8 mouse cellular contexts compared by ENCODE assay signal in genomic region chr2:127363696-127364095, GRCm38 (mm10). TPM values are rescaled to one million over a fixed set of nuclear protein-coding genes. Genes with fewer than 3 reads are reported as not detected.
DNase-seq lines count a peak whose midpoint lies in the region; ATAC-seq lines count a peak whose summit lies in the region.

No protein-coding gene starts in this region.

- peaks cover 22% of the 10 kb centered on the region for H3K4me1 ChIP-seq in heart, embryonic 12.5 days (replicated peaks)
- H3K4me1 ChIP-seq in forebrain, embryonic 10.5 days, result peaks cover 22% of the 10 kb centered on the region
- H3K4me1 ChIP-seq in kidney, embryonic 16.5 days (ENCODE audit: insufficient read depth, low read length), result peaks cover 13% of the 10 kb centered on the region
- H3K4me1 ChIP-seq in midbrain, embryonic 16.5 days (ENCODE audit: control insufficient read depth, insufficient read depth, low read length), result peaks cover 14% of the 10 kb centered on the region

- H3K36me3 ChIP-seq in heart, embryonic 12.5 days, result no peaks in the 10 kb centered on the region
- H3K36me3 ChIP-seq in forebrain, embryonic 10.5 days (replicated peaks), result no peaks in the 10 kb centered on the region
- H3K36me3 ChIP-seq in kidney, embryonic 16.5 days (ENCODE audit: insufficient read depth, low read length), result no peaks in the 10 kb centered on the region
- H3K36me3 ChIP-seq in midbrain, embryonic 16.5 days (ENCODE audit: control insufficient read depth, insufficient read depth, low read length), result no peaks in the 10 kb centered on the region

- WGBS in heart, embryonic 12.5 days, result 2% methylated on average over 20 of the region's 20 CpGs
- WGBS in forebrain, embryonic 10.5 days, result 7% methylated on average over 20 of the region's 20 CpGs
- WGBS in kidney, embryonic 16.5 days, result 2% methylated on average over 20 of the region's 20 CpGs
- 7% methylated on average over 20 of the region's 20 CpGs for WGBS in midbrain, embryonic 16.5 days

- H3K4me3 ChIP-seq in heart, embryonic 12.5 days, result peak overlapping the region; percentile 53
- H3K4me3 ChIP-seq in forebrain, embryonic 10.5 days, result peak overlapping the region; percentile 54
- peak overlapping the region; percentile 48 for H3K4me3 ChIP-seq in kidney, embryonic 16.5 days (ENCODE audit: low read length)
- H3K4me3 ChIP-seq in midbrain, embryonic 16.5 days (ENCODE audit: low read depth, low read length), result peak overlapping the region; percentile 39

- peak; percentile 26; the same call in 1 of the 2 replicates for ATAC-seq in heart, embryonic 12.5 days (ENCODE audit: insufficient number of reproducible peaks, low FRiP score)
- ATAC-seq in kidney, embryonic 16.5 days (ENCODE audit: low FRiP score, low TSS enrichment), result 0 out of 2 replicates have a peak, but pooled peaks have one; percentile 6
- ATAC-seq in midbrain, embryonic 16.5 days, result 0 out of 2 replicates have a peak, but pooled peaks have one; percentile 13

- peak overlapping the region; percentile 65; the same call in 1 of the 2 replicates for H3K9ac ChIP-seq in heart, embryonic 12.5 days
- H3K9ac ChIP-seq in kidney, embryonic 16.5 days (replicated peaks; ENCODE audit: low read length), result no peak overlapping the region; the same call in 1 of the 2 replicates
- no peak overlapping the region for H3K9ac ChIP-seq in midbrain, embryonic 16.5 days (ENCODE audit: low read depth, low read length)

- peak overlapping the region; percentile 90 for H3K4me2 ChIP-seq in heart, embryonic 12.5 days
- peak overlapping the region; percentile 77 for H3K4me2 ChIP-seq in kidney, embryonic 16.5 days (replicated peaks; ENCODE audit: low read depth, low read length)
- peak overlapping the region; percentile 82 for H3K4me2 ChIP-seq in midbrain, embryonic 16.5 days (ENCODE audit: low read length)

- H3K27me3 ChIP-seq in heart, embryonic 12.5 days (replicated peaks), result peaks cover 81% of the 10 kb centered on the region
- peaks cover 89% of the 10 kb centered on the region for H3K27me3 ChIP-seq in forebrain, embryonic 10.5 days (ENCODE audit: poor library complexity, severe bottlenecking)
- H3K27me3 ChIP-seq in kidney, embryonic 16.5 days (ENCODE audit: insufficient read depth, low read length), result peaks cover 54% of the 10 kb centered on the region
- peaks cover 59% of the 10 kb centered on the region for H3K27me3 ChIP-seq in midbrain, embryonic 16.5 days (ENCODE audit: control insufficient read depth, insufficient read depth, low read depth, low read length)

- no peaks in the 10 kb centered on the region for H3K9me3 ChIP-seq in heart, embryonic 12.5 days (replicated peaks)
- H3K9me3 ChIP-seq in forebrain, embryonic 10.5 days, result no peaks in the 10 kb centered on the region
- H3K9me3 ChIP-seq in kidney, embryonic 16.5 days (ENCODE audit: low read length), result no peaks in the 10 kb centered on the region
- no peaks in the 10 kb centered on the region for H3K9me3 ChIP-seq in midbrain, embryonic 16.5 days (replicated peaks; ENCODE audit: control insufficient read depth, low read length, poor library complexity, severe bottlenecking)

- no peak for DNase-seq in heart, adult 11 months
- DNase-seq in forebrain, embryonic 10.5 days (ENCODE audit: extremely low spot score, low spot score), result no peak
- no peak for DNase-seq in left cerebral cortex, adult 8-10 months (ENCODE audit: low spot score in 2 of 2)
- no peak for DNase-seq in adrenal gland, postnatal 4 days (ENCODE audit: low spot score in 2 of 2)
- DNase-seq in urinary bladder, postnatal 14 days (ENCODE audit: low spot score), result no peak

- H3K27ac ChIP-seq in heart, embryonic 12.5 days (ENCODE audit: poor library complexity, severe bottlenecking), result no peak overlapping the region
- 0 out of 2 replicates have a peak overlapping the region, but pooled peaks have one; percentile 53 for H3K27ac ChIP-seq in forebrain, embryonic 10.5 days
- no peak overlapping the region for H3K27ac ChIP-seq in kidney, embryonic 16.5 days (ENCODE audit: low read length)
- H3K27ac ChIP-seq in midbrain, embryonic 16.5 days (ENCODE audit: low read length), result no peak overlapping the region

RNA-seq across cellular contexts. Expression of gene Adra2b, which starts 0.7 kb away (rescaled TPM):
- polyA plus RNA-seq in heart, embryonic 12.5 days (2016; fragmentation: Nextera tagmentation; extraction: Ambion mirVana), result 7.1 and 7.6 TPM in 2 replicates
- polyA plus RNA-seq in forebrain, embryonic 10.5 days (2016; fragmentation: Nextera tagmentation; extraction: Ambion mirVana), result 2.3 and 3.2 TPM in 2 replicates
- polyA plus RNA-seq in kidney, embryonic 16.5 days (2015; fragmentation: Nextera tagmentation; extraction: Ambion mirVana), result 7.2 and 7.8 TPM in 2 replicates
- 0.20 and 0.21 TPM in 2 replicates for polyA plus RNA-seq in midbrain, embryonic 16.5 days (2015; fragmentation: Nextera tagmentation; extraction: Ambion mirVana)
- 1 to 10 TPM in 2 of 4 experiments, under 1 TPM in 2; 0.96 to 1.2 (median 1.0) TPM for total RNA-seq in left cerebral cortex, adult 8-10 months (2022)
- total RNA-seq in adrenal gland, postnatal 4 days (2021), result 1 to 10 TPM; 2.3 to 5.0 TPM

RNA-seq across cellular contexts. Expression of gene Astl, which starts 25.3 kb away (rescaled TPM):
- not detected in 2 replicates for polyA plus RNA-seq in heart, embryonic 12.5 days (2016; fragmentation: Nextera tagmentation; extraction: Ambion mirVana)
- polyA plus RNA-seq in forebrain, embryonic 10.5 days (2016; fragmentation: Nextera tagmentation; extraction: Ambion mirVana), result not detected in 2 replicates
- polyA plus RNA-seq in kidney, embryonic 16.5 days (2015; fragmentation: Nextera tagmentation; extraction: Ambion mirVana), result not detected in 2 replicates
- polyA plus RNA-seq in midbrain, embryonic 16.5 days (2015; fragmentation: Nextera tagmentation; extraction: Ambion mirVana), result not detected in 2 replicates
- not detected for total RNA-seq in left cerebral cortex, adult 8-10 months (2022)
- total RNA-seq in adrenal gland, postnatal 4 days (2021), result not detected

RNA-seq across cellular contexts. Expression of gene Dusp2, which starts 27.7 kb away (rescaled TPM):
- polyA plus RNA-seq in heart, embryonic 12.5 days (2016; fragmentation: Nextera tagmentation; extraction: Ambion mirVana), result 23.8 and 26.3 TPM in 2 replicates
- 3.6 and 4.1 TPM in 2 replicates for polyA plus RNA-seq in forebrain, embryonic 10.5 days (2016; fragmentation: Nextera tagmentation; extraction: Ambion mirVana)
- polyA plus RNA-seq in kidney, embryonic 16.5 days (2015; fragmentation: Nextera tagmentation; extraction: Ambion mirVana), result 7.8 and 8.3 TPM in 2 replicates
- 10.8 and 15.6 TPM in 2 replicates for polyA plus RNA-seq in midbrain, embryonic 16.5 days (2015; fragmentation: Nextera tagmentation; extraction: Ambion mirVana)
- 1 to 10 TPM; 2.4 to 3.3 (median 2.5) TPM for total RNA-seq in left cerebral cortex, adult 8-10 months (2022)
- total RNA-seq in adrenal gland, postnatal 4 days (2021), result 1 to 10 TPM; 2.5 to 2.7 TPM
